Mouse (Mus musculus): ENCODE measurements around the gene Trim28.
"Not testable (repeated sequence)": the region's sequence is repeated elsewhere in the genome, so short reads cannot be mapped to it uniquely, and the experiment has no call there.

The Trim28 gene

GRCm38 (mm10) chr7:13034148-13034977 lies 35.4 kb downstream of the Trim28 start, which contains the start of gene Chmp2a:
TSS of gene Chmp2a (minus strand) at chr7:13034807.
- peak; percentile 97 for DNase-seq

- DNase-seq, result peak; percentile 57
Measured at GRCm38 (mm10) chr7:13035211-13035855, 36.4 kb downstream of the Trim28 start.

- DNase-seq, result no peak
Measured at GRCm38 (mm10) chr7:13036806-13037205, 37.9 kb downstream of the Trim28 start.

GRCm38 (mm10) chr7:13037366-13037765 lies 38.5 kb downstream of the Trim28 start:
- DNase-seq, result peak; percentile 56

GRCm38 (mm10) chr7:13037901-13038555 lies 39.1 kb downstream of the Trim28 start, which contains the start of gene Ube2m:
TSS of gene Ube2m (minus strand) at chr7:13038275.
- DNase-seq, result peak; percentile 99

GRCm38 (mm10) chr7:13038621-13039169 lies 39.8 kb downstream of the Trim28 start:
- no peak for DNase-seq

- DNase-seq, result no peak
Measured at GRCm38 (mm10) chr7:13039181-13039580, 40.3 kb downstream of the Trim28 start.

- peak; percentile 18 for DNase-seq
Measured at GRCm38 (mm10) chr7:13041256-13041655, 42.3 kb downstream of the Trim28 start.

- DNase-seq, result no peak
Measured at GRCm38 (mm10) chr7:13042511-13042910, 43.6 kb downstream of the Trim28 start.

GRCm38 (mm10) chr7:13043120-13043444 lies 44.2 kb downstream of the Trim28 start:
- no peak for DNase-seq

GRCm38 (mm10) chr7:13043445-13044253 lies 44.7 kb downstream of the Trim28 start:
- DNase-seq, result peak; percentile 81

- DNase-seq, result no peak
Measured at GRCm38 (mm10) chr7:13044254-13044625, 45.3 kb downstream of the Trim28 start.

GRCm38 (mm10) chr7:13046084-13046483 lies 47.2 kb downstream of the Trim28 start:
- peak; percentile 59 for DNase-seq

- peak; percentile 34 for DNase-seq
Measured at GRCm38 (mm10) chr7:13053001-13053400, 54.1 kb downstream of the Trim28 start.

- peak; percentile 28 for DNase-seq
Measured at GRCm38 (mm10) chr7:13053501-13053900, 54.6 kb downstream of the Trim28 start.

- DNase-seq, result no peak
Measured at GRCm38 (mm10) chr7:13053961-13054286, 55.0 kb downstream of the Trim28 start.

GRCm38 (mm10) chr7:13054287-13055010 lies 55.5 kb downstream of the Trim28 start, which contains the start of gene Mzf1:
TSS of gene Mzf1 (minus strand) at chr7:13054764.
- peak; percentile 96 for DNase-seq

- DNase-seq, result peak; percentile 11
Measured at GRCm38 (mm10) chr7:13056913-13057700, 58.2 kb downstream of the Trim28 start.

GRCm38 (mm10) chr7:13059536-13059935 lies 60.6 kb downstream of the Trim28 start:
- DNase-seq, result no peak

GRCm38 (mm10) chr7:13063399-13063798 lies 64.5 kb downstream of the Trim28 start:
- DNase-seq, result not testable (repeated sequence)

- no peak for DNase-seq
Measured at GRCm38 (mm10) chr7:13072293-13072692, 73.4 kb downstream of the Trim28 start.

Data from cerebellum, adult 8-10 months (tissue).